ENCODE assay signal across 9 mouse cellular contexts in genomic region chr16:45973959-45974686, GRCm38 (mm10). TPM values are rescaled to one million over a fixed set of nuclear protein-coding genes. Genes with fewer than 3 reads are reported as not detected.
A peak's percentile ranks its signal among the peaks of the same experiment; 100 is the strongest.
DNase-seq lines count a peak whose midpoint lies in the region; TF ChIP-seq lines count a peak whose summit lies in the region.
"Had no signal": no experiment of that assay in that cellular context is flagged by ENCODE, and none has a peak within 500 bp of the region (broad histone marks: within the 10 kb centered on the region; RNA-seq: fewer than 3 reads in every experiment).

No protein-coding gene starts in this region.

- intact Hi-C loops in left cerebral cortex, postnatal 4 days (cut with DNase I) = no loop called here
- intact Hi-C loops in gastrocnemius, postnatal 36 days (cut with DNase I) = loop anchor here (5.0 kb wide), 1 partner anchor 428 kb away; no protein-coding TSS in a partner anchor

- peaks cover under 1% of the 10 kb centered on the region; the same call in 1 of the 2 replicates for H3K4me1 ChIP-seq in embryonic fibroblast, embryonic 13.5 days (ENCODE audit: control insufficient read depth, insufficient read depth, low read length)

- DNase-seq in left cerebral cortex, postnatal 4 days = peak; percentile 6
- DNase-seq in left cerebral cortex, adult 9 months (ENCODE audit: low spot score in 2 of 2) = no peak
- peak; percentile 4 for DNase-seq in T-cell, adult 2 months (ENCODE audit: low spot score)
- DNase-seq in lung, postnatal 36 days = peak; percentile 47
- no peak for DNase-seq in right cerebral cortex, postnatal 36 days (ENCODE audit: low spot score in 2 of 2)
- DNase-seq in gastrocnemius, postnatal 36 days = no peak
- no peak for DNase-seq in ovary, postnatal 36 days (ENCODE audit: low spot score)

- no peak for TF ChIP-seq POLR2A in embryonic fibroblast, embryonic 13.5 days (IDR thresholded peaks at IDR 0.05; ENCODE audit: low read depth, low read length)

- no peak overlapping the region for H3K27ac ChIP-seq in embryonic fibroblast, embryonic 13.5 days (ENCODE audit: insufficient read depth, low read length)

- peak; percentile 21; the same call in 1 of the 2 replicates for TF ChIP-seq CTCF in embryonic fibroblast, embryonic 13.5 days (IDR thresholded peaks at IDR 0.05; ENCODE audit: borderline replicate concordance, insufficient read depth, low read length)

- no peak overlapping the region for H3K4me3 ChIP-seq in embryonic fibroblast, embryonic 13.5 days (ENCODE audit: insufficient read depth, low read length)
- H3K4me3 ChIP-seq: megakaryocyte, embryonic 14.5 days had no signal

RNA-seq across cellular contexts. Expression of gene Phldb2, which starts 20.7 kb away (rescaled TPM):
- total RNA-seq in left cerebral cortex, postnatal 4 days (2021) = 10 to 100 TPM; 10.9 to 11.9 TPM
- polyA plus RNA-seq in embryonic fibroblast, embryonic 13.5 days (2011; ENCODE audit: insufficient read length, low read depth, missing spikeins) = 253 and 317 TPM in 2 replicates
- total RNA-seq in gastrocnemius, postnatal 36 days (2021) = 1 to 10 TPM; 6.1 to 8.1 TPM

RNA-seq across cellular contexts. Expression of gene Plcxd2, which starts 35.9 kb away (rescaled TPM):
- 10 to 100 TPM; 72.0 to 77.1 TPM for total RNA-seq in left cerebral cortex, postnatal 4 days (2021)
- 7.5 and 8.9 TPM in 2 replicates for polyA plus RNA-seq in embryonic fibroblast, embryonic 13.5 days (2011; ENCODE audit: insufficient read length, low read depth, missing spikeins)
- total RNA-seq in gastrocnemius, postnatal 36 days (2021) = under 1 TPM; 0.22 to 0.26 TPM

Comparison
In these comparisons a context has a peak if more than half of its experiments do, and no peak if none do; other contexts are left out.
1. DNase-seq: peak in left cerebral cortex, postnatal 4 days (single experiment), T-cell, adult 2 months (single experiment) and lung, postnatal 36 days (single experiment); none in left cerebral cortex, adult 9 months (0 of 2), right cerebral cortex, postnatal 36 days (0 of 2), gastrocnemius, postnatal 36 days (0 of 2) and ovary, postnatal 36 days (single experiment).
2. RNA of gene Plcxd2, which starts 35.9 kb away (total RNA-seq): 72.0 to 77.1 TPM in left cerebral cortex, postnatal 4 days; 0.22 to 0.26 TPM in gastrocnemius, postnatal 36 days; every median in the first group is over 10 times any median in the second.